Mouse (Mus musculus) heart, postnatal 4 days (tissue): ENCODE results near the gene Cd9. TPM values are rescaled to one million over a fixed set of nuclear protein-coding genes. Genes with fewer than 3 reads are reported as not detected.

Source experiments
- DNase-seq: peaks from one replicate; pipeline ENCODE4 v3.0.0; 2021
- total RNA-seq, 2 experiments: library from RNA; stranded (reverse); gene quantifications; 2 replicates each; pipeline ENCODE4 v1.2.3; 2021

The Cd9 gene
- total RNA-seq, 2 experiments from 2014 or later: 72.4 to 73.3 TPM

DNA sequence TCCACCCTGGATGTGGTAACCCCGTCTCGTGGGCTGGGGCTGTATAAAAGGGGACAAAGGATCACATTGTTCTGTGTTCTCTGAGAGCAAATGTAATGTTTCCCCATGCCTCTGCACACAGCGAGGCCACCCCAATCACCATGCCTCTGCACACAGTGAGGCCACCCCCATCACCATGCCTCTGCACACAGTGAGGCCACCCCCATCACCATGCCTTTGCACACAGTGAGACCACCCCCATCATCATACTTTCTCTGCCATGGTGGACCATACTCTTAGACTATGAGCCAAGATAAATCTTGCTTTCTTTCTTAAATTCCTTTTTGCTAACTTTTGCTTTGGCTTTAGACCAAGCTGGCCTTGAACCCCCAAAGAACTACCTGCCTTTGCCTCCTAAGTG, 61.3 kb downstream of the Cd9 start:
- DNase-seq: no peak

DNA sequence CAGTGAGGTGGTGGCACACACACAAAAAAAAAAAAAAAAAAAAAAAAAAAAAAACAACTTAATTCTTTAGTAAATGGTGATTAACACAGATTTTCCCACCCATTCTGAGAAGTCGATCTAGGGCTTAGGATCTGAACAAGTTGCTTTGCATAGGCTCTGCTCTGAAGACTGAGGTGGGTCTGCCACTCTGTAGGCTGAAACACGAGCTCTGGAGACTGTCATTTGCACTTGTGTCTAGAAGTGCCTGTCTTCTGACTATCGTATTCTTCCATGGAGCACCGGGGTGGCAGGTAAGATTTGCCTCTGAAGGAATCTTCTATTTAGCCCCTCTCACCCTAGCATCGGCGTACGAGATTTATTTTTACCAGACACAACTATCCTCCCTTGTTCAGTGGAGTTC, 62.1 kb downstream of the Cd9 start:
- no peak for DNase-seq

DNA sequence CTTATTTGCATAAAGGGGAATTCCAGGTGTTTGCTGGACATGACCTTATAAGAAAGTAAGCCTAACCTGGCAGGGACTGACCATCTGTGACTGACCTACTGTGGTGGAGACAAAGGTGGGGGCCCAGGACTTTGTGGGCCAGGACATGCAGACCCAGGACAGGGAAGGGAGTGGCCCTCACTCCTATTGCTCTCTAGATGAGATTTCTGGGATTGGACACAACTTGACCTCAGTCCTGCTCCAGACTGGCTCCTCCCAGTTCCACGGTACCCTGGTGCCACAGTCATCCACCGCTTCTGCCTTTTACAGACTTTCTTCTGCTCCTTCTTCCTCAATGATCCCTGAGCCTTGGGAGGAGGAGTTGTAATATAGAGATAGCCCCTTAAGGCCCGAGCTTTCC, 63.6 kb downstream of the Cd9 start:
- no peak for DNase-seq

DNA sequence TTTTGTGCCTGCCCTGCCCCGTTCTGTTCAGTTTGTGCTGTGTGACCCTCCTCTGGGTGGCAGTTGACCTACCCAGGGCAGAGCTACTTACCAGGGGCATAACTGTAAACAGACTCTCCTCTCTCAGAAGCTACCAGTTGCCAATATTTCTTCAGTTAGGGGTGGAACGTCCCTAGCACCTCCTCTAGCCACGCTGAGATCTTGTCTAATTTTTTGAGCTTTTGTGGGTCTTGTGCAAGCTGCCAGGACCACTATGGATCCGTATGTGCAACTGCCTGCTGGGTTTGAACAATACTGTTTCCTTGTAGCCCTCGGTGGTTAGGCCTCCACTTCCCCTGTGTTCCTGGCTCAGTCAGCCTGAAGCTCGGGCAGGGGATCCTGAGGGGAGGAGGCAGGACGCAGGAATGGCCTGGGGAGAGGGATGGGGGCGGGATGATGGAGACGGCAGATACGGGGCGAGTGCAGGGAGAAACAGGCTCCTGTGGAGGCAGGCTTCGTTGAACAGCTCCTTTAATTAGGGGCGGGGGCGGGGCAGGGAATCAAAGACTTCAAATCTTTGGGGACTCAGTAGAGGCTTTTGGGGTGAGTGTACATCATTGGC, 64.1 kb downstream of the Cd9 start:
- no peak for DNase-seq

DNA sequence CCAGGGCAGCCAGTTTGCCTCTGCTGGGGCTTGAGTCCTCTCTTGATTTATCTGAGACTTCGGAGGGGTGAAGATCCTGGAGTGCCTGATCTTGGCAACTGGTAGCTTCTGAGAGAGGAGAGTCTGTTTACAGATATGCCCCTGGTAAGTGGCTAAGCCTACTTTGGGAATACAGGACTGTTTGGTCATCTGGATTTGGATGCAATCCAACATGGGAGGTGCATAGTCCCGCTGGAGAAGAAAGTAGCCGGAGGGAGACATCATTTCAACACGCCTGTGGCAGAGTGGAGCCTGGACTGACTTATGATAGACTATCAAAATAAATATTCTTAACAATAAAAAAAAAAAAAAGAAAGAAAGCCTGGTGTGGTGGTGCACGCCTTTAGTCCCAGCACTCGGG, 64.8 kb downstream of the Cd9 start:
- DNase-seq: no peak

DNA sequence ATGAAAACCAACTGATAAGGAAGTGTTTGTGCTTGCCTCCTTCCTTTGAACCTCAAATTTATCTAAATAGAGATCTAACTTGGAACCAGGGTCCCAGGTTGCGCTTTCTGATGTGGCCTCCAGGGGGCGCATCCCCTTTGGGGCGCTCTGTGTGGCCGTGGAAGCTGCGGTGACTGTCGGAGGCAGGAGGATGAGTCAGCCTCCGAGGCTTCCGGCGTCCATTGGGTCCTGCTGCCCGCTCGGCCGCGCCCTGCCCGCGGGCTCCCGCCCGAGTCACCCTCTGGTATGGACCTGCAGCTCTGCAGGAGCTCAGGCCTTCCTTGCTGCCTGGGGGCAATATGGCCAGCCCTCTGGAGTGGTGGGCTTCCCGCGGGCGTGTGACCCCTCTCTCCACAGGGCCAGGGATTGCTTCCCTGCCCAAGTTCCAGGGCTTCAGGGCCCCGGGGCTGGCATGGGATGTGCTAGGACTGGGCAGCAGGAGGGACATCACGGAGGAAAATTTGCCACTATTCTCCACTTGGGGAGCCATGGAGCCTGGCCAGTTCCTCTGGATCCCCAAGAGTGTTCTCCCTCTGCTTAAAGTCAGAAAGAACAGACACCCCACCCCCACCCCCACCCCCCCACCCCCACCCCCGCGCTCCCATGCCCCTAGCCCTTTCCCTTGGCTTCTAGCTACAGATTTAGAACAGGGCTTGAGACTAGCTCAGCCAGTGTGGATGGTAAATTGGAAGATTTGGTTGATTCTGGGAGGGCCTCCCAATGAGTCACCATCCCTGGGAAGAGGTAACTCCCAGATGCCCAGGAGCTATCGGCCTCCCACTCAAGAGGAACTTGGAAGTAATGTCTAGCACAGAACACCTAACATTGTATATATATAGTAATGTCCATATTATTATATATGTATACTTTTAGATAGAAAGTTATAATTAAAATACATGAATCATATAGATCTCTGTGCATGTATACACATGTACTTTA, 67.9 kb downstream of the Cd9 start:
- peak; percentile 84 for DNase-seq

DNA sequence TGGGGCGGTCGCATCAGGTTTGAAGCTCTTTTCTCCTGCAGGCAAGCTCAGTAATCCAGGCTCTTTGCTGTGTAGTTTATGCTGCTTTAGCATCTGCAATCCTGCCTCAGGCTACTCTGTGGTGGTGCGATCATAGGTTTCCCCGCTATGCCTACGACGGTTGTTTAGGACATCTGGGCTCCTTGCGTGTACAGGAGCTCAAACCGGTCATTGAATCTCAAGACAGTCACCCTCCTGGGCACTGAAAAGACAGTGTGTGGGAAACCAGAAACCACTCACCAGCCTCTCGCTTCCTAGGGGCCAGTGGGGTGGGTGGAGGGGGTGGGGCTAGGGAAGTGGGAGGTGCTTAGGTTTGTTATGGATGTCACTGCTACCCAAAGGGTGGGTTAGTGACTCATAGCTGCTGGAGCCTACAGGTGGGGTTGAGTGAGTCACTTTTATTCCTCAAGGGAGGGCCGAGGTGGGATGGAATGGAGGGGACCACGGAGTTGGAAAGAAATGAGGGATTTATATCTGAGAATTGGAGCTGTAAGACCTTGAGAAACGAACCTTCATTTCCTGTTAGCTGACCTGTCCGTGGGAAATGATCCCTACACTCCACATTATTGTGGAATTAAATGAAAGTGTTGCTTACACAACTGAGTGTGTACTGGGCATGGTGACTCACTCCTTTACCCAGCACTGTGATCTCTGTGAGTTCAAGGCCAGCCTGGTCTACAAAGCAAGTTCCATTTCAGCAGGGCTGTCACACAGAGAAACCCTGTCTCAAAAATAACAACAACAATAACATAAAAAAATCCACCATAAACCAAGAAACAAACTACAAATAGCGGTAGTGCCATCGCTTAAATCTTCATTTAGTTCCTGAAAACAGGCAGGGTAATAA, 69.1 kb downstream of the Cd9 start:
- DNase-seq: no peak

DNA sequence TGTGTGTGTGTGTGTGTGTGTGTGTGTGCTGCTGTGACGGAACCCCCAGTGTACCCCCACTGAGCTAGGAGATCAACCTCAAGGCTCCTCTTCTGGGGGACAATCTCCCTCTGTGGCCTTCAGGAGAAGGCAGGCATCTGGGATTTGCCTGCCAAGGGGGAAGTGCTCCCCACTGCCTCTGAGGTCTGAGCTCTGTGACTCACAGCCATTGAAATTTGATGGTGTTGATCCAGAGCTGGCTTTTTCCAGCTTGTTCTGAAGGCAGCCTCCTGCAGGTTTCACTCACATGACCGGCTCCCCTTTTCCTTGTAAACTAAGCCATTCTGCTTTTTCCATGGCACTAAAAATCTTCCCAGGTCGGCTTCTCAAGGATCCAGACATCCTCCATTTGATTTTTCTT, 70.4 kb downstream of the Cd9 start:
- DNase-seq: peak; percentile 25

GRCm38 (mm10) chr6:125423507-125423906, 71.1 kb downstream of the Cd9 start:
- DNase-seq: no peak

DNA sequence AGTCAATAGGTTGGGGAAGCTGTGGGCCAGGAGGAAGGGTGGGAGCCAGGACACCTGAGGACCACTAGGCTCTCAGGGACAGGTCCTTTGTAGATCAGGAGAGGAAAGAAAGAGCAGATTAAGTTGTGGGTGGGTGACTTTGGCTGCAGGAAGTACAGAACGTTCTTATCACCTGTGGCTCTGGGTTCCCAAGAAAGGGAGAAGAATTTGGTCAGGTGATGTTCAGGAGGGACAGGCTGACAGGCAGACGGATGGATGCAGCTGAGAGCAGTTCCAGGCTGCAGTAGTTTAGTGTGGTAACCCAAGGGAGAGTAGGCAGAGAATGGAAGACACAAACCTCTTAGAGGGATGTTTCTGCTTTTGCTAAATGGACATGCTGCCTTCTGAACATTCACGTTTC, 71.5 kb downstream of the Cd9 start:
- no peak for DNase-seq

- peak; percentile 64 for DNase-seq
Observed at GRCm38 (mm10) chr6:125422051-125422822, 72.4 kb downstream of the Cd9 start.

DNA sequence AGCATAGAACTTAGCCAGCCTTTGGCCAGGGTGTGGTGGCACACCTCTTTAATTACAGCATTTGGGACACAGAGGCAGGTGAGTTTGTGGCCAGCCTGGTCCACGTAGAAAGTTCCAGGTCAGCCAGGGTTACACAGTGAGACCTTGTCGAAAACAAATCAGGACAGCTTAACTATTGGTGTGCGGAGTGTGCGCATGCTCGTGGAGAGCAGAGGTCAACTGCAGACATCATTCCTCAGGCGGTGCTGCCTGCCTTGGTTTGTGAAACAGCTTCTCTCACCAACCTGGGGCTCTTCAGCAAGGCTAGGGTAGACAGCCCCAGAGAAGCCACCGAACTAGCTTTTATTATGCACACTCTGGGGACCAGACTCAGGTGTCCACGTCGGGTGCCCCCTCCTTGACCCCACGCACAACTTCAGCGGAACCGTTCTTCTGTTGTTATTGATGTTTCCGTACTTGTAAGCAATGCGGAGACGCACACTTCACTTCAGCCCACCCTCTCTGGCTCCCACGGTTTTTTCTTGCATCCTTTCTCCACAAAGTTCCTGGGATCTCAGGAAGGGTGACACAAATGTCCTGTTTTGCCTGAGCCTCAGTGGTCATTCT, 74.0 kb downstream of the Cd9 start:
- no peak for DNase-seq

- DNase-seq: peak; percentile 90
Observed at GRCm38 (mm10) chr6:125418744-125419143, 75.8 kb downstream of the Cd9 start.

- no peak for DNase-seq
Observed at GRCm38 (mm10) chr6:125413326-125413725, 81.3 kb downstream of the Cd9 start.

GRCm38 (mm10) chr6:125411661-125412060, 82.9 kb downstream of the Cd9 start:
- no peak for DNase-seq

GRCm38 (mm10) chr6:125410995-125411547, 83.5 kb downstream of the Cd9 start:
- no peak for DNase-seq

DNA sequence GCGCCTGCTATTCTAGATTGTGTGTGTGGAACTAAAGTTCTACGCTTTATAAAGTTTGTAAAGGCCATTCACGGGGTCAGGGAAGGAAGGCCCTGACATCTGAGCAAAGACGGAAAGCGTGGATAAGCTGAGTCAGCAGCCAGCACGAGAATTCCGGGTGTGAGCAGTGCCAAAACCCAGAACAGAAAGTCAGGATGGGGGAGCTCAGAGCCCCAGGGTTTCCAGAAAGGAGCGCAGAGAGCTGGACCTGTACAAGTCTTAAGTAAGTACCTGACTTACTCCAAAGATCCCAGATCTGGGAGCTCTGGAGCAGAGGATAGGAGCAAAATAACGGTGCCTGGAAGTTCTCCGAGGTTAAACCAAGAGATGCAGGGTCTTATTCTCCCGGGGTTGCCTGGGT, 84.0 kb downstream of the Cd9 start:
- no peak for DNase-seq
